Mouse (Mus musculus): ENCODE measurements at regions not wholly inside any gene's neighbourhood (a gene's known extent, or its start where the extent isn't known, plus 50 kb on each side); places are given as distances from the start of the nearest gene placed in this dataset.
A peak's percentile ranks its signal among the peaks of the same experiment; 100 is the strongest.

- H3K9me3 ChIP-seq (replicated peaks; ENCODE audit: control insufficient read depth, low read length), result no peaks in the 10 kb centered on the region
- H3K4me3 ChIP-seq (ENCODE audit: low read depth, low read length), result no peak overlapping the region
- no peak overlapping the region for H3K4me2 ChIP-seq (ENCODE audit: low read length)
- WGBS, result 75% methylated on average over 2 of the region's 2 CpGs
- H3K36me3 ChIP-seq (ENCODE audit: control insufficient read depth, insufficient read depth, low read length), result no peaks in the 10 kb centered on the region
- peak; percentile 80 for DNase-seq (ENCODE audit: low spot score)
- ATAC-seq, result peak; percentile 68
- H3K9ac ChIP-seq (ENCODE audit: low read length), result no peak overlapping the region
- no peaks in the 10 kb centered on the region for H3K27me3 ChIP-seq (replicated peaks; ENCODE audit: control insufficient read depth, insufficient read depth, low read length)
- H3K4me1 ChIP-seq (ENCODE audit: control insufficient read depth, insufficient read depth, low read length), result no peaks in the 10 kb centered on the region
- H3K27ac ChIP-seq (ENCODE audit: low read depth, low read length), result no peak overlapping the region
These were observed 4549.1 kb upstream of the Gm7489 start for GRCm38 (mm10) chr15:49335523-49336040.

DNA sequence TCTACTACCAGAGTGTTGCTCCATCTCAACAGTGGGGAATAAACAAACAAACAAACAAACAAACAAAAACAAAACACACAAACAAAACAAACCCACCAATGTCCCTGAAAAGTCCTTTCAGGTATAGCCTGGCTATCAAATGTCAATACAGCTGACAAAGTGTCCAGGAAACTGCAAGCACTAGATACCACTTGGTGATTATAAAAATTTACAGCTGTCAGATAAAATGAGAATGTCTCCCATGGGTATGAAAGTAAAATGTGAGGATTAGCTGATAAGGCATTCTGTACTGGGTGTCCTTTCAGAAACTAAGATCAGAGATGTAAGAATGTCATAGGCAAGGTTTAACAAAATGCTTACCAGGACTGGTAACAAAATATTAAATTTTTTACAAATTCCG, 4537.7 kb upstream of the Gm7489 start:
- H3K9ac ChIP-seq (ENCODE audit: low read length), result no peak overlapping the region
- no peaks in the 10 kb centered on the region for H3K36me3 ChIP-seq (ENCODE audit: control insufficient read depth, insufficient read depth, low read length)
- H3K9me3 ChIP-seq (replicated peaks; ENCODE audit: control insufficient read depth, low read length), result no peaks in the 10 kb centered on the region
- 93% methylated on average over 1 of the region's 1 CpGs for WGBS
- no peak overlapping the region for H3K4me3 ChIP-seq (ENCODE audit: low read depth, low read length)
- DNase-seq (ENCODE audit: low spot score) (no peak), ATAC-seq (no peak)
- no peak overlapping the region for H3K4me2 ChIP-seq (ENCODE audit: low read length)
- no peaks in the 10 kb centered on the region for H3K4me1 ChIP-seq (ENCODE audit: control insufficient read depth, insufficient read depth, low read length)
- H3K27me3 ChIP-seq (replicated peaks; ENCODE audit: control insufficient read depth, insufficient read depth, low read length), result no peaks in the 10 kb centered on the region
- no peak overlapping the region for H3K27ac ChIP-seq (ENCODE audit: low read depth, low read length)

DNA sequence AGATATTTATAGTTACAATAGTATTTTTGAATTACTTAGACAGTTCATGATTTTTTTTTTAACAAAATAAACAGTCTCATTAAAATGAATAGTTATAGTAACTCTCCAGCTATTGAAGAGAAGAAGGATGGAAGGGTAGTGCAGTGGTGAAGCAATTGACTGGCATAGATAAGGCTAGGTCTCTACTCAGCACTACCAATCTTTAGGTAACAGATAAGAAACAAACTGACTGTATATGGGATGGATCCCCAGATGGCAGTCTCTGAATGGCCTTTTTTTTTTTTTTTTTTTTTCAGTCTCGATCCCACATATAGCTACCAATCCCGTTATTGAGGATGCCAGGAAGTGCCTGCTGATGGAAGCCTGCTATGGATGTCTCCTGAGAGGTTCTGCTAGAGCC, 4528.6 kb upstream of the Gm7489 start:
- H3K4me2 ChIP-seq (ENCODE audit: low read length), result no peak overlapping the region
- 81% methylated on average over 2 of the region's 2 CpGs for WGBS
- H3K9ac ChIP-seq (ENCODE audit: low read length), result no peak overlapping the region
- no peaks in the 10 kb centered on the region for H3K4me1 ChIP-seq (ENCODE audit: control insufficient read depth, insufficient read depth, low read length)
- no peaks in the 10 kb centered on the region for H3K36me3 ChIP-seq (ENCODE audit: control insufficient read depth, insufficient read depth, low read length)
- ATAC-seq (no peak), DNase-seq (ENCODE audit: low spot score) (no peak)
- no peaks in the 10 kb centered on the region for H3K9me3 ChIP-seq (replicated peaks; ENCODE audit: control insufficient read depth, low read length)
- no peak overlapping the region for H3K4me3 ChIP-seq (ENCODE audit: low read depth, low read length)
- no peak overlapping the region for H3K27ac ChIP-seq (ENCODE audit: low read depth, low read length)
- H3K27me3 ChIP-seq (replicated peaks; ENCODE audit: control insufficient read depth, insufficient read depth, low read length), result no peaks in the 10 kb centered on the region

- Histone ChIP-seq H3K4me1 (ENCODE audit: control insufficient read depth, insufficient read depth, low read length) (no peaks in the 10 kb centered on the region), H3K9me3 (replicated peaks; ENCODE audit: control insufficient read depth, low read length) (no peaks in the 10 kb centered on the region), H3K4me3 (ENCODE audit: low read depth, low read length) (no peak overlapping the region), H3K4me2 (ENCODE audit: low read length) (no peak overlapping the region), H3K9ac (ENCODE audit: low read length) (no peak overlapping the region), H3K27ac (ENCODE audit: low read depth, low read length) (no peak overlapping the region), H3K36me3 (ENCODE audit: control insufficient read depth, insufficient read depth, low read length) (no peaks in the 10 kb centered on the region), H3K27me3 (replicated peaks; ENCODE audit: control insufficient read depth, insufficient read depth, low read length) (no peaks in the 10 kb centered on the region)
- ATAC-seq (no peak), DNase-seq (ENCODE audit: low spot score) (peak; percentile 56)
- 50% methylated on average over 1 of the region's 1 CpGs for WGBS
These were observed 4488.7 kb upstream of the Gm7489 start for GRCm38 (mm10) chr15:49395966-49396365.

DNA sequence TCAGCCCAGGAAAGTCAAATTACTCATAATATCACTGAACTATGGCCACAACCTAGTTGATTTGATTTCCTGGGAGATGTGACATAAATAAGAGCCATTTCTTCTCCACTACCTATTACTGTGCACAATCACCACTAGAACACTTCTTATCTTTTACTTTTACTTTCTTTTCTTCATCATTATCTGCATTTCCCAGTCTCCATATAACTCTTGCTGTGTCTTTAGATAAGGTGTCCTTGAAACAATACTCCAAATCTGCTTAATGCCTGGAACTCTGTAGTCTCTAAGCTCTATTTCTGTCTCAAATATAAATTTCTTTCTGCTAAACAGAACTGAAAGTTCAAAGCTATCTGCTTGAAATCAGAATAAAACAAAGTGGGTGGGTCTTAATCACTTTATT, 4471.0 kb upstream of the Gm7489 start:
- Histone ChIP-seq H3K4me1 (ENCODE audit: control insufficient read depth, insufficient read depth, low read length) (no peaks in the 10 kb centered on the region), H3K4me2 (ENCODE audit: low read length) (no peak overlapping the region), H3K9ac (ENCODE audit: low read length) (no peak overlapping the region), H3K9me3 (replicated peaks; ENCODE audit: control insufficient read depth, low read length) (no peaks in the 10 kb centered on the region), H3K4me3 (ENCODE audit: low read depth, low read length) (no peak overlapping the region), H3K27me3 (replicated peaks; ENCODE audit: control insufficient read depth, insufficient read depth, low read length) (no peaks in the 10 kb centered on the region), H3K27ac (ENCODE audit: low read depth, low read length) (no peak overlapping the region), H3K36me3 (ENCODE audit: control insufficient read depth, insufficient read depth, low read length) (no peaks in the 10 kb centered on the region)
- no peak for DNase-seq (ENCODE audit: low spot score)
- no peak for ATAC-seq

DNA sequence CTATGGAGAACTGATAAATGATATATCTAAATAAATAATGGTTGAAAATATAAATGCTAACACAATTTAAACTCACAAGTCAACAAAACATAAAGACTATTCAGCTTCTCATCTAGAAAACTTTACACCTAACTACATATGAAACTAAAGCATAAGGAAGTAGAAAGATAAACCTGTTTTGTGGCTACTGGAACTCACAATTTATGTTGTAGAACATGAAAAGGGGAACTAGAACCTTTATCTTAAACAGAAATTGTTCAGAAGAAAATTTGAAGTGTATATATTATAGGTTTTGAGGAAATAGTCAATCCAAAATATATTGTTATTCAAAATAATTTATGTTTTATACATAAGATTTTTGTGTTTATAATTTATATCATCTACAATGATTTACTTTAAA, 4433.4 kb upstream of the Gm7489 start:
- Histone ChIP-seq H3K4me2 (ENCODE audit: low read length) (no peak overlapping the region), H3K27me3 (replicated peaks; ENCODE audit: control insufficient read depth, insufficient read depth, low read length) (no peaks in the 10 kb centered on the region), H3K9ac (ENCODE audit: low read length) (no peak overlapping the region), H3K4me3 (ENCODE audit: low read depth, low read length) (no peak overlapping the region), H3K36me3 (ENCODE audit: control insufficient read depth, insufficient read depth, low read length) (no peaks in the 10 kb centered on the region), H3K27ac (ENCODE audit: low read depth, low read length) (no peak overlapping the region), H3K4me1 (ENCODE audit: control insufficient read depth, insufficient read depth, low read length) (no peaks in the 10 kb centered on the region), H3K9me3 (replicated peaks; ENCODE audit: control insufficient read depth, low read length) (no peaks in the 10 kb centered on the region)
- DNase-seq (ENCODE audit: low spot score) (no peak), ATAC-seq (no peak)

DNA sequence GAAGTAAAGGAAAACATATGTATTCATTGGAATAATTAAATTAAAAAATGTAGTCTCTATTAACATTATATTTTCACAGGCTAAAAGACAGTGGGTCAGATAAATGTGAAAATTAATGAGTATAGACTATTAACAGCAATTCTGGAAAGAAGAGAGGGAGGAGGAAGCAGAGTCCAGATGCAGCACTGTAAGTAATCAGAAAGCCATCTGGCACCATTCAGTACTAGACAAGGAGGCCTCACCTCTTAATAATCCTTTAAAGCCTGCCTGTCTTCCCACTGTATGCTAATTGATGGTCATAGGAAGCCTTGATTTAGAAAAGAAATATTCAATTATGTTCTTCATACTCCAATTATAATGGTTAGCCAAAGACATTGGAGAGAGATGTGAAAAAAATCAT, 4400.1 kb upstream of the Gm7489 start:
- H3K36me3 ChIP-seq (ENCODE audit: control insufficient read depth, insufficient read depth, low read length), result no peaks in the 10 kb centered on the region
- ATAC-seq, result peak; percentile 29; the same call in 1 of the 2 replicates
- no peak overlapping the region for H3K4me3 ChIP-seq (ENCODE audit: low read depth, low read length)

GRCm38 (mm10) chr15:49492836-49493235, 4391.9 kb upstream of the Gm7489 start:
- ATAC-seq, result no peak
- Histone ChIP-seq H3K4me2 (ENCODE audit: low read length) (no peak overlapping the region), H3K4me1 (ENCODE audit: control insufficient read depth, insufficient read depth, low read length) (no peaks in the 10 kb centered on the region), H3K9ac (ENCODE audit: low read length) (no peak overlapping the region), H3K27ac (ENCODE audit: low read depth, low read length) (no peak overlapping the region), H3K4me3 (ENCODE audit: low read depth, low read length) (no peak overlapping the region), H3K27me3 (replicated peaks; ENCODE audit: control insufficient read depth, insufficient read depth, low read length) (no peaks in the 10 kb centered on the region), H3K36me3 (ENCODE audit: control insufficient read depth, insufficient read depth, low read length) (no peaks in the 10 kb centered on the region), H3K9me3 (replicated peaks; ENCODE audit: control insufficient read depth, low read length) (no peaks in the 10 kb centered on the region)
- WGBS, result 48% methylated on average over 2 of the region's 2 CpGs
- DNase-seq (ENCODE audit: low spot score), result peak; percentile 2

More for the DNA sequence above, 4400.1 kb upstream of the Gm7489 start:
- Histone ChIP-seq H3K4me1 (ENCODE audit: control insufficient read depth, insufficient read depth, low read length) (no peaks in the 10 kb centered on the region), H3K27me3 (replicated peaks; ENCODE audit: control insufficient read depth, insufficient read depth, low read length) (no peaks in the 10 kb centered on the region), H3K4me2 (ENCODE audit: low read length) (no peak overlapping the region), H3K9me3 (replicated peaks; ENCODE audit: control insufficient read depth, low read length) (no peaks in the 10 kb centered on the region), H3K9ac (ENCODE audit: low read length) (no peak overlapping the region), H3K27ac (ENCODE audit: low read depth, low read length) (no peak overlapping the region)
- peak; percentile 6 for DNase-seq (ENCODE audit: low spot score)

DNA sequence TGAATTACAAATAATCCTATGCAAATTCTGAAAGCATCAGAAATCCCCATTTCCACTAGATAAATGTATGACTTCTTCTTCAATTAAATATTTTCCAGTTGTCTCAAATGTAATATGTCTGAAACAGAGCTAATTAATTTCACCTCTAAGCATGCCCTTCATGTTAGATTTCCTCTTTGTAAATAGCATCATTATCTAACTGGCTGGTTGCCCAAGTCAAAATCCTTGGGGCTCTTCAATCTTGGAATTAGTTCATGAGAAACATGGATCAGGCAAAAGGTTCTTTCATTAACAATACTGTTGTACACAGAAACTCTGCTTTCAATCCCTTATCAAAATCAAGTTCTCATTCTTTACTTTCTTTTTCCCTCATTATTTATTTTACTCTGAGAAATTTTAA, 4382.9 kb upstream of the Gm7489 start:
- no peaks in the 10 kb centered on the region for H3K27me3 ChIP-seq (replicated peaks; ENCODE audit: control insufficient read depth, insufficient read depth, low read length)
- H3K4me3 ChIP-seq (ENCODE audit: low read depth, low read length), result no peak overlapping the region
- H3K36me3 ChIP-seq (ENCODE audit: control insufficient read depth, insufficient read depth, low read length), result no peaks in the 10 kb centered on the region
- ATAC-seq, result no peak
- H3K4me1 ChIP-seq (ENCODE audit: control insufficient read depth, insufficient read depth, low read length), result no peaks in the 10 kb centered on the region
- no peak overlapping the region for H3K4me2 ChIP-seq (ENCODE audit: low read length)
- peak; percentile 7 for DNase-seq (ENCODE audit: low spot score)
- no peak overlapping the region for H3K9ac ChIP-seq (ENCODE audit: low read length)
- no peaks in the 10 kb centered on the region for H3K9me3 ChIP-seq (replicated peaks; ENCODE audit: control insufficient read depth, low read length)
- no peak overlapping the region for H3K27ac ChIP-seq (ENCODE audit: low read depth, low read length)
